Mouse (Mus musculus) liver, adult 2 months (tissue): Measurements from ENCODE around the gene Ttc3. TPM values are rescaled to one million over a fixed set of nuclear protein-coding genes. Genes with fewer than 3 reads are reported as not detected.

Source experiments
- DNase-seq: peaks from one replicate; pipeline ENCODE4 v3.0.0-alpha.2; 2011; ENCODE audit warnings: low read depth, low spot score; ENCODE audit errors: extremely low read depth
- H3K27ac ChIP-seq: fragments of 200-500 bp; replicated peaks from 2 replicates; pipeline ENCODE4 v1.5.1; 2012; ENCODE audit warnings: low read depth, mild to moderate bottlenecking, control low read depth, inconsistent platforms, low read length; ENCODE audit not compliant: insufficient read depth
- H3K27me3 ChIP-seq: fragments of 200-500 bp; 2 replicates; pipeline ENCODE4 v1.6.1; 2012; ENCODE audit warnings: mild to moderate bottlenecking, moderate library complexity, low read length, inconsistent platforms; ENCODE audit not compliant: control insufficient read depth, insufficient read depth
- H3K36me3 ChIP-seq: fragments of 200-500 bp; 2 replicates; pipeline ENCODE4 v1.6.1; 2012; ENCODE audit warnings: low read length, inconsistent platforms; ENCODE audit not compliant: control insufficient read depth, insufficient read depth
- H3K4me1 ChIP-seq: fragments of 200-500 bp; 2 replicates; pipeline ENCODE4 v1.6.1; 2011; ENCODE audit warnings: low read length; ENCODE audit not compliant: control insufficient read depth, insufficient read depth
- H3K4me3 ChIP-seq: fragments of 200-500 bp; 2 replicates; pipeline ENCODE4 v1.5.1; 2011; ENCODE audit warnings: low read depth, mild to moderate bottlenecking, control low read depth, low read length, moderate library complexity; ENCODE audit not compliant: insufficient read depth
- H3K79me2 ChIP-seq: fragments of 200-500 bp; 2 replicates; pipeline ENCODE4 v1.6.1; 2012; ENCODE audit warnings: inconsistent platforms, mild to moderate bottlenecking, low read length, moderate library complexity; ENCODE audit not compliant: control insufficient read depth, insufficient read depth
- H3K9ac ChIP-seq: fragments of 200-500 bp; 2 replicates; pipeline ENCODE4 v1.6.1; 2012; ENCODE audit warnings: low read depth, mild to moderate bottlenecking, control low read depth, inconsistent platforms, low read length
- CTCF ChIP-seq: fragments of 200-500 bp; IDR thresholded peaks from 2 replicates; pipeline ENCODE4 v1.5.1; 2011; ENCODE audit warnings: low read depth, low read length, control low read depth
- POLR2A ChIP-seq: fragments of 200-500 bp; IDR thresholded peaks from 2 replicates; pipeline ENCODE4 v1.6.1; 2011; ENCODE audit warnings: low read length, control low read depth; ENCODE audit not compliant: insufficient read depth; ENCODE audit errors: extremely low read depth
- WGBS: fragments of 180-500 bp; shearing (Covaris S2); methylation state at CpG from one replicate; pipeline ENCODE4 v1.1.7; 2018; 5-methylcytosine and 5-hydroxymethylcytosine counted together
- polyA plus RNA-seq: library from polyadenylated mRNA; depleted of rRNA; stranded (reverse); fragments of >200 nt; gene quantifications from 2 replicates; pipeline ENCODE4 v1.2.3, GENCODE M21; 2012
- total RNA-seq: library from RNA; depleted of rRNA; stranded (reverse); fragments of >200 nt; gene quantifications from 2 replicates; pipeline ENCODE4 v1.2.3, GENCODE M21; 2014

Gene Ttc3
- total and polyA plus RNA-seq, 2 experiments: 9.3 to 26.7 TPM

- no peak for TF ChIP-seq CTCF
- no peak for TF ChIP-seq POLR2A
- Histone ChIP-seq H3K27me3 (no peaks in the 10 kb centered on the region; the same call in 1 of the 2 replicates), H3K27ac (no peak overlapping the region), H3K4me3 (no peak overlapping the region), H3K79me2 (no peaks in the 10 kb centered on the region), H3K4me1 (no peaks in the 10 kb centered on the region), H3K36me3 (no peaks in the 10 kb centered on the region), H3K9ac (no peak overlapping the region)
- WGBS: 38% methylated on average over 7 of the region's 7 CpGs
- no peak for DNase-seq
Measured at GRCm38 (mm10) chr16:94356046-94356445, 14.4 kb upstream of the Ttc3 start.

DNA sequence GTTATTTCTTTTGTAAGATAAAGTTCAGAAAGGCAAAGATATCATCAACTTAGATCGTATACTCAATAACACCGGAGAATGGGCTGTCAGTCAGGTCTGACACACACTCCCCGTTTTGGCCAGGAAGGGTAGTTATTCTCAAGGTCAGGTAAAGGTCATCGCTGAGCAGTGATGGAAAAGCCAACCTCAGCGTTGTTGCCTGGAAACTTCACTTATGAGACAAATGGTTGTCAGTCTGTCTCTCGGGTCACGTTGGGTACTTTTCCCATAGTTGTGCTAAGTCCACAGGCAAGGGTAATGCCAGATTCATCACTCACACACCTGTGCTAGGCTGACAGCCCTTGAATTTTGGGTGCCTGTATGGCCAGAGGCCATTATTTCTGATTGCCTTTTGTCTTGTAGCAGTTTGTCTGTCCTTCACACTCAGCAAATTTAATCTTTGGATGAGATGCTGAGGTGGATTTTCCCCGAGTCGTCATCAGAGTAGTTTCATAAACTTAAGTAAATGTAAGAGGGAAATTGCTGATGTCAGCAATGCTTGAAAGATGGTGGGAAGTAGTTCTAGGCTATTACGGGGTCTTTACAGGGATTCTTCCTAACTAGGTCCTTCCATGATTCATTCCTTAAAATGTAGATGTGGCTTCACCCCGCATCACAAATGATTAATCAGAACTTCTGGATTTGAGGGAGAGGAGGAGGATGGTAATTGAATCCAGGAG, 13.5 kb upstream of the Ttc3 start:
- no peaks in the 10 kb centered on the region for H3K4me1 ChIP-seq
- H3K79me2 ChIP-seq: no peaks in the 10 kb centered on the region
- DNase-seq: no peak
- 62% methylated on average over 11 of the region's 11 CpGs for WGBS
- H3K27me3 ChIP-seq: no peaks in the 10 kb centered on the region; the same call in 1 of the 2 replicates
- H3K4me3 ChIP-seq: no peak overlapping the region
- H3K9ac ChIP-seq: no peak overlapping the region
- TF ChIP-seq CTCF: no peak
- TF ChIP-seq POLR2A: no peak
- H3K36me3 ChIP-seq: no peaks in the 10 kb centered on the region
- no peak overlapping the region for H3K27ac ChIP-seq

GRCm38 (mm10) chr16:94358091-94358490, 12.3 kb upstream of the Ttc3 start:
- no peak for DNase-seq
- Histone ChIP-seq H3K36me3 (no peaks in the 10 kb centered on the region), H3K27me3 (no peaks in the 10 kb centered on the region; the same call in 1 of the 2 replicates), H3K9ac (no peak overlapping the region), H3K27ac (no peak overlapping the region), H3K4me3 (no peak overlapping the region), H3K4me1 (no peaks in the 10 kb centered on the region), H3K79me2 (no peaks in the 10 kb centered on the region)
- 87% methylated on average over 3 of the region's 3 CpGs for WGBS
- TF ChIP-seq CTCF (no peak), POLR2A (no peak)

GRCm38 (mm10) chr16:94360578-94361350, 9.7 kb upstream of the Ttc3 start:
- Histone ChIP-seq H3K79me2 (no peaks in the 10 kb centered on the region), H3K4me3 (no peak overlapping the region), H3K4me1 (no peaks in the 10 kb centered on the region), H3K27ac (no peak overlapping the region), H3K27me3 (no peaks in the 10 kb centered on the region; the same call in 1 of the 2 replicates), H3K36me3 (no peaks in the 10 kb centered on the region), H3K9ac (no peak overlapping the region)
- TF ChIP-seq CTCF: no peak
- no peak for TF ChIP-seq POLR2A
- DNase-seq: no peak
- 87% methylated on average over 13 of the region's 13 CpGs for WGBS

DNA sequence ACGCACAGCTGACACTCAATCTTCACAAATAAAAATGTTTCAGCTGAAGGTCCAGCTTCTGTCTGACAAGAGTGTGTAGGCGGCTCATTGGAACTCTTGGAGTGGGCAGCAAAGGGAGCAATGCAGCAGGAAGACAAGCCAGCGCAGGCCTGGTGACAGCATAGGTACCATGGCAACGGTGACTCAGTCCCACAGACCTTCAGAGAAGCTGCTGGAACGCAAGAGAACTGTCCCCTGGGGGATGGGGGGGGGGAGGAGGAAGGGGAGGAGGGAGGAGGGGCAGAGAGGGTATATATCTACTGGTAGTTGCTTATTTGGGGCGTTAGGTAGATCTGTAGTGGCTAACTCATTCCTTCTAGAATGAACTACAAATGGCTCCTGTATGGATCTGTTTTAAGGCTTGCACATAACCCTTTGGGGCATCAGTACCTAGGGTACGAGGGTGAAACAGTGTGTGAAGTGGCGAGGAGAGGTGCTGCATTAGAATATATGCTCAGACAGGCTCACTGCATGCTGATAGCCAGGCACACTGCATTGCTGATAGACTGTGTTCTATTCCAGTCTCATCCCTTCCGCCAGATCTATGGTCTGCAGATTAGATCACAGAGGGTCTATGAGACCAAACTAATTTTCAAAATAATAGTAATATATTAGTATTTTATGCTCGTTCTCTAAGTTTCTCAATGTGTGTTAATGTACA, 8.1 kb upstream of the Ttc3 start:
- no peak for DNase-seq
- no peak for TF ChIP-seq CTCF
- Histone ChIP-seq H3K27ac (no peak overlapping the region), H3K36me3 (0 out of 2 replicates have a peak, but pooled peaks cover 2% of the 10 kb centered on the region), H3K79me2 (no peaks in the 10 kb centered on the region), H3K27me3 (no peaks in the 10 kb centered on the region), H3K9ac (no peak overlapping the region), H3K4me3 (no peak overlapping the region), H3K4me1 (no peaks in the 10 kb centered on the region)
- WGBS: 68% methylated on average over 10 of the region's 10 CpGs
